Mouse (Mus musculus): Measurements from ENCODE around the gene Ttll7. TPM values are rescaled to one million over a fixed set of nuclear protein-coding genes. Genes with fewer than 3 reads are reported as not detected.

The Ttll7 gene
- polyA plus RNA-seq, 1 experiment, result 70.9 TPM

DNA sequence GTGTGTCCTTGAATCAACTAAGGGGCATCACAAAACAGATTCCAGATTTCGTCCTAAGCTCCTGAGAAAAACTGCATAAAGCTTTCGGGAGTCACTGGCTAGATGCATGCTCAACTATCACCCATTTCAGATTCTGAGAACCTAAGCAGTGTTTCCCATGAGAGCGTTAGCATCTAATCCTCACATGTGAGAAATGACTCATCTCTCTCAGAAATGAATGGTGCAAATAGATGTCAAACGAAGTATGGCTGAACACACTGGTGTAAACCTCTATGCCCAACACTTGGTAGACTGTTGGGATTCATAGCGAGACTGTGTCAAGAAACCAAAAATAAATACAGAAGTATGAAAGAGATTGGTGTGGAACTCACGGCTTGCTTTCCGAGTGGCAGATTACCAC lies 2.8 kb upstream of the Ttll7 start:
- H3K27ac ChIP-seq (ENCODE audit: insufficient read depth, low read length), result no peak overlapping the region
- TF ChIP-seq CTCF (IDR thresholded peaks at IDR 0.05; ENCODE audit: extremely low read depth, insufficient read depth, low read length) (no peak), POLR2A (IDR thresholded peaks at IDR 0.05; ENCODE audit: extremely low read depth, insufficient read depth, low read length) (no peak)
- H3K4me3 ChIP-seq (ENCODE audit: insufficient read depth, low read length), result no peak overlapping the region
- no peaks in the 10 kb centered on the region for H3K4me1 ChIP-seq (ENCODE audit: control insufficient read depth, insufficient read depth, low read length)

GRCm38 (mm10) chr3:146854473-146855087 lies 2.4 kb downstream of the Ttll7 start:
- TF ChIP-seq POLR2A (IDR thresholded peaks at IDR 0.05; ENCODE audit: extremely low read depth, insufficient read depth, low read length), result no peak
- no peak for TF ChIP-seq CTCF (IDR thresholded peaks at IDR 0.05; ENCODE audit: extremely low read depth, insufficient read depth, low read length)
- Histone ChIP-seq H3K4me1 (ENCODE audit: control insufficient read depth, insufficient read depth, low read length) (peaks cover 8% of the 10 kb centered on the region), H3K4me3 (ENCODE audit: insufficient read depth, low read length) (peak overlapping the region; percentile 52; the same call in 1 of the 2 replicates), H3K27ac (ENCODE audit: insufficient read depth, low read length) (no peak overlapping the region)

- Histone ChIP-seq H3K27ac (ENCODE audit: insufficient read depth, low read length) (peak overlapping the region; percentile 95), H3K4me1 (ENCODE audit: control insufficient read depth, insufficient read depth, low read length) (peaks cover 9% of the 10 kb centered on the region), H3K4me3 (ENCODE audit: insufficient read depth, low read length) (0 out of 2 replicates have a peak overlapping the region, but pooled peaks have one; percentile 10)
- TF ChIP-seq CTCF (IDR thresholded peaks at IDR 0.05; ENCODE audit: extremely low read depth, insufficient read depth, low read length), result no peak
- TF ChIP-seq POLR2A (IDR thresholded peaks at IDR 0.05; ENCODE audit: extremely low read depth, insufficient read depth, low read length), result no peak
These were observed 5.2 kb downstream of the Ttll7 start for GRCm38 (mm10) chr3:146857373-146857772.

DNA sequence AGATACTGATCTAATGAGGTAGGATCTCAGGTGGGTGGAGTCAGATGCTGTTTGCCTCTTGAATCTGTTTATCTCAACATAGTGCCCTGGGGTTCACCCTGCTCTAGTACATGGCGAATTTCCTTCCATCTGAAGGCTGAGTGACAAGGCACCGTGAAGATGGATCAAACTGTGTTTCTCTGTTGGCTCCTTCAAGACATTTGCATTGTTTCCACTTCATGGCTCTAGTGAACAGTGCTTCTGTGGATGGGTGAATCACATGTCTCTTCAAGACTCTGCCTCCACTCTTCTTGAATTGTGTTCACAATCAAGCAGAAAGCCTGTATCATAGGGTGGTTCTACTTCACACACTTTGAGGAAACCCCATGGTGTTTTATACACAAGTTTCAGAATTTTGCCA lies 8.1 kb downstream of the Ttll7 start:
- TF ChIP-seq CTCF (IDR thresholded peaks at IDR 0.05; ENCODE audit: extremely low read depth, insufficient read depth, low read length) (no peak), POLR2A (IDR thresholded peaks at IDR 0.05; ENCODE audit: extremely low read depth, insufficient read depth, low read length) (no peak)
- H3K4me1 ChIP-seq (ENCODE audit: control insufficient read depth, insufficient read depth, low read length), result peaks cover 9% of the 10 kb centered on the region
- H3K4me3 ChIP-seq (ENCODE audit: insufficient read depth, low read length), result no peak overlapping the region
- 0 out of 2 replicates have a peak overlapping the region, but pooled peaks have one; percentile 29 for H3K27ac ChIP-seq (ENCODE audit: insufficient read depth, low read length)

GRCm38 (mm10) chr3:146866563-146866962 lies 14.4 kb downstream of the Ttll7 start:
- Histone ChIP-seq H3K4me3 (ENCODE audit: insufficient read depth, low read length) (no peak overlapping the region), H3K4me1 (ENCODE audit: control insufficient read depth, insufficient read depth, low read length) (peaks cover 3% of the 10 kb centered on the region), H3K27ac (ENCODE audit: insufficient read depth, low read length) (no peak overlapping the region)
- TF ChIP-seq CTCF (IDR thresholded peaks at IDR 0.05; ENCODE audit: extremely low read depth, insufficient read depth, low read length), result peak; percentile 27
- TF ChIP-seq POLR2A (IDR thresholded peaks at IDR 0.05; ENCODE audit: extremely low read depth, insufficient read depth, low read length), result no peak

DNA sequence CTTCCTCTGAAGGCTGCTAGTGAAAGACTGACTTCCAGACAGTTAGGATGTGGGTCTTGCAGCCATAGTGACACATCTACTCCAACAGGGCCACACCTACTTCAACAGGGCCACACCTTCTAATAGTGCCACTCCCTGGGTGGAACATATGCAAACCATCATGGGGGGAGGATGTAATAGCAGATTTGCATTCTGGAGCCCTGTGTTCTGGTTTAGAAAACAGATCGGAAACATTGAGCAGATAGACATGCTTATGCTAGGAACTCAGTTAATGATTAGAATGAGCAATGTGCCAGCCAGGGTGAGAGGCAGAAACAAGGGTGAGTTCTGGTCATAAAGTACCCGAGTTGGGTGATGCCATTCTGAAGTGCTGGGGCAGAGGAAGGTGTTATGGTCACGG lies 19.8 kb downstream of the Ttll7 start:
- Histone ChIP-seq H3K27ac (ENCODE audit: insufficient read depth, low read length) (no peak overlapping the region), H3K4me1 (ENCODE audit: control insufficient read depth, insufficient read depth, low read length) (peaks cover 5% of the 10 kb centered on the region), H3K4me3 (ENCODE audit: insufficient read depth, low read length) (no peak overlapping the region)
- TF ChIP-seq CTCF (IDR thresholded peaks at IDR 0.05; ENCODE audit: extremely low read depth, insufficient read depth, low read length) (no peak), POLR2A (IDR thresholded peaks at IDR 0.05; ENCODE audit: extremely low read depth, insufficient read depth, low read length) (no peak)

DNA sequence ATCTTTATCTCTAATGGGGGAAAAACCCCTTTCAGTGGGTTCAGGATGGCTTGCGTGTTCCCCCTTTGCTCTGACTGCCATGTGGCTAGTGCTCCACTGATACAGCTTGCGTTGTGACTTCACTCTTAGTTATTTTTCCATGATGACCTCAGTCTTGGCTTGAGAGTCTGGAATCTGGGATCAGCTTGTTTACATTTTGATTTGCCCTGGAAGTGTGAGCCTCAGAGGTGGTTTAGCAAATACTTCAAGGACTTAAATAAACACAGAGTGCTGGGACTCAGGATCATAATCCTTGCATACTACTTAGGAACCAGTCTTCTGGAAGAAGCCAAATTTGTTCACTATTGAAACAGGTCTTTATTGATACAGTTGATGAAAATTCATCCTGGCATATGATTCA lies 23.8 kb downstream of the Ttll7 start:
- no peak for TF ChIP-seq POLR2A (IDR thresholded peaks at IDR 0.05; ENCODE audit: extremely low read depth, insufficient read depth, low read length)
- TF ChIP-seq CTCF (IDR thresholded peaks at IDR 0.05; ENCODE audit: extremely low read depth, insufficient read depth, low read length), result no peak
- Histone ChIP-seq H3K4me3 (ENCODE audit: insufficient read depth, low read length) (no peak overlapping the region), H3K27ac (ENCODE audit: insufficient read depth, low read length) (peak overlapping the region; percentile 54; the same call in 1 of the 2 replicates), H3K4me1 (ENCODE audit: control insufficient read depth, insufficient read depth, low read length) (peaks cover 2% of the 10 kb centered on the region; the same call in 1 of the 2 replicates)

- no peak overlapping the region for H3K4me3 ChIP-seq (ENCODE audit: insufficient read depth, low read length)
- TF ChIP-seq CTCF (IDR thresholded peaks at IDR 0.05; ENCODE audit: extremely low read depth, insufficient read depth, low read length) (no peak), POLR2A (IDR thresholded peaks at IDR 0.05; ENCODE audit: extremely low read depth, insufficient read depth, low read length) (no peak)
- H3K4me1 ChIP-seq (ENCODE audit: control insufficient read depth, insufficient read depth, low read length), result peaks cover 4% of the 10 kb centered on the region
- no peak overlapping the region for H3K27ac ChIP-seq (ENCODE audit: insufficient read depth, low read length)
These were observed 41.8 kb downstream of the Ttll7 start for GRCm38 (mm10) chr3:146893931-146894330.

DNA sequence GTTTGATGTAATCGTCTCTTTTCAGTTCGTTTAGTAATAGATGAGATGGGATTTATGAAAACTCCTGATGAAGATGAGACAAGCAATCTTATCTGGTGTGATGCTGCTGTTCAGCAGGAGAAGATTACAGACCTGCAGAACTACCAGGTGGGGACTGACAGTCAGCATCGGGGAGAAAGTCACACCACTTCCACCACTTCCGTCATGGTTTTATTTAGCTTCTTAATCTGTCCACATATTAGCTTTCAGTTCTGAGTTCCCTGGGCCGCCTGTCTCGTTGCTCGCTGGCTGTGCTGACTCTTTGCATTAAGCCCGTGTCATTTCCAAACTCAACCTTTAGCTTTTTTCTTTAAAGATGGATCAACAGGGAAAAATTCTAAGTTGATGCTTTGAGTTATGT lies 44.4 kb downstream of the Ttll7 start:
- peaks cover 2% of the 10 kb centered on the region for H3K4me1 ChIP-seq (ENCODE audit: control insufficient read depth, insufficient read depth, low read length)
- H3K4me3 ChIP-seq (ENCODE audit: insufficient read depth, low read length), result no peak overlapping the region
- no peak overlapping the region for H3K27ac ChIP-seq (ENCODE audit: insufficient read depth, low read length)
- TF ChIP-seq CTCF (IDR thresholded peaks at IDR 0.05; ENCODE audit: extremely low read depth, insufficient read depth, low read length), result no peak

DNA sequence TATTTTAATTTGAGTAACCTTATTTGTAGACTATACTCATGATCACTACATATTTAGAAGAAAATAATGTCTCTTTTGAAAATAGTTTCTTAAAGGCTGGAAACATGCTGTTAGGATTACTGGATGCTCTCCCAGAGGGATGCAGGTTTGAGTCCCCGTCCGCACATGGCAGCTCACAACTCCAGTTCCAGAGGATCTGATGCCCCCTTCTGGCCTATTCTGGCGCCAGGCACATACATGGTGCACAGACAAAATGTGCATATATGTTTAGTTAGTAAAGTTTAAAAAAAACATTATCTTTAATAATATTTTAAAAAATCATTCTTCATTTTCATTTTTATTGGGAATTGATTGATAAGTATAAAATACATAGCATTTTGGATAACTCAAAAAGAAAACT lies 47.9 kb downstream of the Ttll7 start:
- no peak for TF ChIP-seq POLR2A (IDR thresholded peaks at IDR 0.05; ENCODE audit: extremely low read depth, insufficient read depth, low read length)
- TF ChIP-seq CTCF (IDR thresholded peaks at IDR 0.05; ENCODE audit: extremely low read depth, insufficient read depth, low read length), result peak; percentile 21; the same call in 1 of the 2 replicates
- peaks cover 2% of the 10 kb centered on the region; the same call in 1 of the 2 replicates for H3K4me1 ChIP-seq (ENCODE audit: control insufficient read depth, insufficient read depth, low read length)

More for the DNA sequence above, 47.9 kb downstream of the Ttll7 start:
- Histone ChIP-seq H3K27ac (ENCODE audit: insufficient read depth, low read length) (no peak overlapping the region), H3K4me3 (ENCODE audit: insufficient read depth, low read length) (no peak overlapping the region)
